Mouse (Mus musculus) gastrocnemius, postnatal 25 days (tissue): ENCODE measurements around the gene Gm11985. TPM values are rescaled to one million over a fixed set of nuclear protein-coding genes. Genes with fewer than 3 reads are reported as not detected.

Experiments used
- DNase-seq: peaks from one replicate; pipeline ENCODE4 v3.0.0; 2022
- total RNA-seq, 2 experiments: library from RNA; stranded (reverse); gene quantifications; 1 replicate in 1 of 2; 2 replicates in 1 of 2; pipeline ENCODE4 v1.2.3; 2021

Gm11985 gene
- total RNA-seq, 2 experiments from 2014 or later: not detected

DNA sequence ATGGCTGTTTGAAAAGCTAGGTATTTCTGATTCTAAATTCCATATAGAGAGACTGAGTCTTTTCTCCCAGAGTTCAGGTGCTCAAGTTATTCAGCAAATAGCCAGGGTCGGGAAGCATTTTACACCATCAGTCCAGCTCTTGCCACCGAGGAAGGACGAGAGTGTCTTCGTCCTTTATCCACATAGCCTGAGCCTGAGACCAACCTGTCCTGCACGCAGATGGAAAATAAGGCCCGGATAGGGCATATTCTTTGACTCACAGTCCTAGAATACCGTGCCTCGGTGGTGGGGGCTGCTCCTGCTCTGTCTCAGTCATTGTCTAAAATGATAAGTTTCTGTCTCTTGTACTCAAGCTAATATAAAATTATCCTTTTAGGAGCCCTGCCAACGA lies 12.0 kb upstream of the Gm11985 start:
- no peak for DNase-seq

DNA sequence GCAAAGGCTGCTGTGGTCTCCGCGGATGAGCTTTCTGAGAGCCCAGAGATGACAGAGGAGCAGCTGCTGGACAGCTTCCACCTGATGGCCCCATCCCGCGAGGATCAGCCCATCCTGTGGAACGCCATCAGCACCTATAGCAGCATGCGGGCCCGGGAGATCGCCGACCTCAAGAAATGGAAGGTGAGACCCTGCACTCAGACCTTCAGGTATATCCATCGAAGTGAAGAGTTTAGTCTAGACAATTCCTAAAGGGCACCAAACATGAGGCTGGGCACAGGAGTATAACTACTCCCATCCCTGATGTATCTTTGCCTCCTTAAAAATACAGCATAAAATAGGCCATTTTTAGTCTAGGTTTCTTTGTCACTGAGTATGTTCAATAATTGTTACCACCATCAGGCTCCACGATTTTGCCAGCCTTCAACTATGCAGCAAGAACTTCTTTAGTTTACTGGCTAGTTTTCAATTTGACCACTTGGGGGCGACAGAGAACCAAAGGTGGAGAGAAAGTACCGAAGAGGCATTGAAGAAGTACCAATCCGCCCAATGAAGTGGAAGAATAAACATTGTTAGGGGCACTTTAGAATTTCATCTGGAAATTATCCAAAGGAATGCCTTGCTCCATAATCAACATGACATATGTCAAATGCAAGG lies 11.5 kb upstream of the Gm11985 start:
- no peak for DNase-seq

DNA sequence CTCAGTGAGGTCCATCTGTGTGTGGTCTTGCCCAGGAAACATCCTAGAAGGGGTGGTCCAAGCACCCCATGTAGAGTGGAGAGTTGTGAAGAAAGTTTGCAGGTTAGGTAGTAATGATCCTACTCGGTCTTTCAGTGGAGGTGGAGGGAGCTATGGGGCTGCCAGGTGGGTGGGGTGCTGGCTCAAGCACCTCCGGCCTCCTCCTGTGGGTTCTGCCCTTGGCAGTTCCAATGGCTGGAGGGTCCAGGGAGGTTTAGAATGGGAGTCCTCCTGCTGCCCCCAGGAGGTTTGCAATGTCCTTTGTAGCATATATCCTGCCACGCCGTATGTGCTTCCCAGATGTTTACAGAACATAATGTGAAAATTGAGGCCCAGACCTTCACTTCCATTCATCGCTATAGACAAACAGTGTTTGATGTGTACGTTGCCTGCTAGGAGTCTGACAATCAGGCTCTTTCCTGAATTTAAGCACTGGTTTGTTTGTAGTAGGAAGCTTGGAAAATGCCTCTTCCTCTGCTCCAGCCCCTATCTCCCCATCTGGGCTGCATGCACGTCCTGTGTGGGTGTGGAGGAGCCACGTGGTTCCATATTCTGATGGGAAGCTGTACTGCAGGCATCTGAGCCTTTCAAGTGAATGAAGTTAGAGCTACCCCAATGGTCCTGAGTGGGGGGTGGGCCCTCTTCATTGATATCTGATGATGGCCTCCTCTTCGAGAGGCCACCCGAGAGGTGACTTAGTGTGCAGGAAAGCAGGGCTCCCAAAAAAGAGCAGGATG lies 10.3 kb upstream of the Gm11985 start:
- DNase-seq: no peak

DNA sequence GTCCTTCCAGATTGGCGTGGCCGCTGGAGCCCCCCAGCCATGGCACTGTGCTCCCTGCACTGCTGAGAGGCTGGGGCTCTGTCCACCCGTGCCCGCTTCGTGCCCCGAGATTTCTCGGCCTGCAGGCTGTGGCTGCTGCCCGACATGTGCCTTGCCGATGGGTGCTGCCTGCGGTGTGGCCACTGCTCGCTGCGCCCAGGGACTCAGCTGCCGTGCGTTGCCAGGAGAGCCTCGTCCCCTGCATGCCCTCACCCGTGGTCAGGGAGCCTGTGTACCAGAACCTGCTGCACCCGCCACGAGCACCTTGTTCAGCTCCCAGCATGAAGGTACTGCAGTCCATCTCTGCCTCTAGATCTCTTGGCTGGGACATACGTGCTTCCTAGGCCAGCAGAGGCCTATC lies 9.6 kb upstream of the Gm11985 start:
- no peak for DNase-seq

DNA sequence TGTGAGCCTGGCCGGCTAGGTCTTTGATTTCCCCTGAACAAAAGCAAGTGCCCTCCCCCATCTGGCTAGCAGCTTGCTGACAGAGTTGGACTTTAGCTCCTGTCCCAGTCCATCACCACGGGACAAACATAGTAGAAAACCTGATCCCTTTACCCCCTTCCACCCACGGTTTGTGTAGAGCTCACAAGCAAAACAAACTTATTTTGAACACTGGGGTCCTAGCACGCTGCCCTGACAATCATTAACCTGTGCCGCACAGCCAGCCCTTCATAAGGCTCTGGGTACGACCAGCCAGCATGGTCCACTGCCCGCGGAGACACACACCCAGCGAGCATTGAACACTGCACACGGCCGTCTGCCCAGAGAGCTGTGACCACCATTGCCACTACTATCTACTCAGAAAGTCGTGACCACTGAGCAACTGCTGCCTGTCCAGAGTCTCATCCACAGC lies 9.1 kb upstream of the Gm11985 start, which contains the start of gene Igfbp1:
TSS of gene Igfbp1 (plus strand) at position 292 of the 451 bp plus-strand sequence.
- DNase-seq: no peak

DNA sequence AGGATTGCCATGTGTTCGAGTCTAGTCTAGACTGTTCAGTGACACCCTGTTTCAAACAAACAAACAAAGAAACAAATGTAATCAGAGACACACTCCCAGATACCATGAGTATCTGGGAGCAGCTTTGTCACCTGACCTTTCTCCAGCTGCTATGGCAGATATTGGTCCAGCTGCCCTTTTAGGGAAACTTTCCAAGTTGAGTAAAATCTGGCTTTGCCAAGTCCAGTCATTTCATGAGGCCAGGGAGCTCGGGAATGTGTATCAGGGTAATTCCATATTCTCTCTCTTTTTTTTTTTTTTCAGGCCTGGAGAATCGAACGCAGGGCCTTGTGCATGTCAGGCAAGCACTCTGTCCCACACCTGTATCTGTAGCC lies 6.9 kb upstream of the Gm11985 start:
- DNase-seq: no peak

DNA sequence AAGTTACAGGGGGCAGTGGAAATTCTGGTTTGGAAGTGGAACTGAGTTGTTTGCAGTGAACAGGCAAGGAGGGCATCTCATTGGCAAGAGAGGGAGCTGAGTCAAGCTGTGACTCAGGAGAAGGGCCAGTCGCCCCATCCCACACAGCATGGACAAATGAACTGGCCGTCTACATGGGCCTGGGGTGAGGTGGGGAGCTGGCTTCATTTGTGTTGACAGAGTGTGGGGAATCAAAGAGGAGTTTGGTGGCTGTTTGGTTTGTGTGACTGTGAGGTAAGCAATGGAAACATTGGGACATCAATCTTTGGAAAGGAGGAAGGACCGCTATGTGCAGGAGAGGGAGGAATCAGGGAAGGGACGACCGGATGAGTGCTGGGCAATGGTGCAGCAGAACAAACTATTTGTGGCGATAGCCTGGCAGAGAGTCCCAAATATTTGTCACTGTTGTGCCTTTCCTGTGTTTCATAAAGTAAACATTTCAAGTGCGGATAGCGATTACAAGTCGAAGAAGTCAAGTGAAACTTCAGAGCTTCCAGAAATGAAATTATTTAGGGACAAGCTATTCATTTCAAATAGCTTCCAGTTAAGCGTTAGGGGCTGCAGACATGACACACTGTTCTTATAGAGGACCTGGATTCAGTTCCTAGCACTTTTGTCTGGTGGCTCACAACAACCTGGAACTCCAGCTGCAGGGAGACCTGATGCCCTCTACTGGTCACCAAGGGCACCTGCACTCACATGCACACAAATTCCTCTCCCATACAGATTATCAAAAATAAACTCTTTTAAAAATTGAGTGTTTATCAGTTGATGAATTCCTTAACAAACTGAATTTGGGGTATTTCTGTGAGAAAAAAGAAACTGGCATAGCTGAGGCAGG lies 6.3 kb upstream of the Gm11985 start:
- no peak for DNase-seq

DNA sequence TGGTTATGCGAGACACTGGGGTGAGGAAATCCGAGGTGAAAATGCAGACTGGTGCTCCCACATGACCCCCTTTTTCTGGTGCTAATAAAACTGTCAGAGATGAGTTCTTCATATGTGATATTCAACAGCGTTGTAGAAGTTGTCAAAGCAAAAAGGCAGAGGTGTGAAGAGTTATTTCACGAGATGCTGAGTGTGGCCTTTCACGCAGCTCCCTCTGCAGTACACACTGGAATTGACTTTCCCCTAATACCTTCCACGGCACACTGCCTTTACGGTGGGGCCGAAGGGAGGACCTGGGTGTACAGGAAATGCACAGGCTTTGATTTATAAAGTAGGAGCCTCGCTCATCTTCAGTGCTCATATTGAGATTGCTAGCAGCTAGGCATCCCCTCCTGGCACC lies 4.8 kb upstream of the Gm11985 start:
- DNase-seq: no peak

DNA sequence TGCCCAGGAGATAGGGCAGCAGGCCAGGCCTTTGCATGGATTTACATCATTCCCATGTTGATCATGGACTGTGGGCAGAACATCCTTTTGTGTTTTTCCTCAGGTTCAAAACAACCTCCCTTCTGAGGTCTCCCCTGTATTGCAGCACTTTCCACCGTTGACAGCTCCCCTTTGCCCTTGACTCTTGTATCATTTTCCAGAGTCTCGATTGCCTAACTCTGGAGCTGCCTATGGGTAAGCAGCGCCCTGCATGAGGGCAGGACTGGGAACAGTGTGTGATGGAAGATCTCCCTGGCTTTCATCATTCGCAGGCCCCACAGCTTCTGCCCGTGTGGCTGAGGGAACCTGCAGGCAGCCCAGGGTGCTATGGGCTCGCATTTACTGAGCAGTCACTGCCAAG lies 4.3 kb upstream of the Gm11985 start:
- DNase-seq: no peak

DNA sequence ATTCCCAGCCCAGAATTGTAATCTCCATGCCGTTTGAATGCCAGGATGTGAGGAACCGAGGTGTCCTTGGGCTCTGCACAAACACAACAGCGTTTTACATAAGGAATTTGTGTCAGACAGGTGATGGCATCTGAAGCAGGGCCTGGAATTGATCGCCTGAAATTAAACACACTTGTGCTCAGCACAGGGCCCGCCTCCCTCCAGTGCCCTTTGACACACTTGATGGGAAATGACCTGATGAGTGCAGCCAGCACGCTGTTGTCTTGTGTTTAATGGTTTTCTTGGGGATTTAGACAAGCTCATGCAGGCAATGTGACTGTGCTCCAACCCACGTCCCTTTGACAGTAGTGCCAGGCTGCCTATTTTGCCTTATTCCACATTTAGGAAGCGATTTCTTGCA lies 897 bp downstream of the Gm11985 start:
- DNase-seq: no peak

DNA sequence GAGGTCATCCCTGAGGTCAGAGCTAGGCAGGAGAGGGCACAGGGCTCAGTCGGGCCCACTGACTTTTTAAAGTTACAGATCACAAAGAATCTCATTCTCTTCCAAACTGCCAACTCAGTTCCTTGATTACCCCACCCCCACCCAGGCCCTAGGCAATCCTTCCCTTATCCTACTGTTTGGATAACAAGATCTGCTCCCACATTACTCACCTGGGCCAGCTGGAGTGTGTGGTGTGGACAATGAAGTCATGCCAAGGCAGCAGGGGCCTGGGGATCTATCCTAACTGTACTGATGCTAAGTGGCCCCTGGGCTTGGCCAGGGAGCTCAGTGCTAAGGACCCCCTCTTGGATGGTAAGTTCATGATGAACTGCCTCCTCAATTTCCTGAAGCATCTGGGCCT lies 3.9 kb downstream of the Gm11985 start:
- DNase-seq: no peak

DNA sequence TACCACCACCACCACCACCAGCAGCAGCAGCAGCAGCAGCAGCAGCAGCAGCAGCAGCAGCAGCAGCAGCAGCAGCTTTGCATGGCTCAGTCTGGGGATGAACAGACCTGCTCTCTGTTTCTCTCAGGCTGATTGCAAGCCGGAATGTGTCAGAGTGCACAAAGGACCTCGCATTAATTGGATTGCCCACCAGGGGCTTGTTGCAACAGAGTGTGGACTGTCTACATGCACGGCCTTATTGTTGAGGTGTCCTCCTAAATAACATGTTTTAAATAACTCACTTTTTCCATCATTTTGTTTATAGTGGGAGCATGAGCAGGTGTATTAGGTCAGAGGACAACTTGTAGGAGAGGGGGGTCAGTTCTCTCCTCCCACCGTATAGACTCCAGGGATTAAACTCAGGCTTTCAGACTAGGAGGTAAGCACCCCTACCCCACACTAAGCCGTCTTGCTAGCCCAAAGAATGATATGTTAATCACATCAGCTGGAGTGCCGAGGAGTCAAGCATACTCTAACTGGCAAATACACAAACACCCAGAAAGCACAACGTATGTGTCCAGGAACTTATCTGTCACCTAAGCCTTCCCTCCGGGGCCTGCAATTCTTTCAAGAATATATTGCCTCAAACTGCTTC lies 5.8 kb downstream of the Gm11985 start:
- DNase-seq: no peak

DNA sequence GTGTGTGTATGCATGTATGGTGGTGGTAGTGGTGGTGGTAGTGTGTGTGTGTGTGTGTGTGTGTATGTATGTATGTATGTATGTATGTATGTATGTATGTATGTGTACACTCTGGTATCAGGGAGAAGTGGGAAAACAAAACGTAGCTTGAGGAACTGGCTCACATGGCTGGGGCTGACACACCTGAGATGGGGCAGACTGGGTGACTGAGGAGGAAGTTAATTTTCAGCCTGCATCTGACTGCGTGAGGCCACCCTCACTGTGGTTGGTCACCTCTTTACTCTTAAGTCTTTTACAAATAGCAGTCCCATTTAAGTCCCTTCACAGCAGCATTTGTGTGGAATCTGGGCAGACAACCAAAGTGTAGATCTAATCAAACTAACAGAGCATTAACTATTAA lies 9.1 kb downstream of the Gm11985 start:
- DNase-seq: no peak

DNA sequence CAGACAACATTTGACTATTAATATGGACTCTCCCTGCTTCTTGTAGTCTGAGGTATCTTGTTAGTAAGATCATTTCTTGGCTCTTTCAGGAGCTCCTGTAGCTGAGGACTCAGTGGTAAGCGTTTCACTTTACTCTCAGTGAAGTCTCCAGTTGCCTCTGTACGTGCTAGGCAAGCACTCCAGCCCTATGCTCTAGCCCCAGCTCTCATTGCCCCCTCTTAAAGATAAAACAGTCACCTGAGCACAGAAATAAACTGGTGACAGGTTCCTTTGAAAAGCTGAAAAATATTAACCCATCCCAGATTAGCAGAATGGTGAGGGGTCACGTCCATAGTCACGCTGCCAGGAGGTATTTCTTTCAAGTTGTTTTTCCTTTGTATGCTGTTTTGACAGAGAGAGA lies 9.6 kb downstream of the Gm11985 start:
- DNase-seq: no peak

DNA sequence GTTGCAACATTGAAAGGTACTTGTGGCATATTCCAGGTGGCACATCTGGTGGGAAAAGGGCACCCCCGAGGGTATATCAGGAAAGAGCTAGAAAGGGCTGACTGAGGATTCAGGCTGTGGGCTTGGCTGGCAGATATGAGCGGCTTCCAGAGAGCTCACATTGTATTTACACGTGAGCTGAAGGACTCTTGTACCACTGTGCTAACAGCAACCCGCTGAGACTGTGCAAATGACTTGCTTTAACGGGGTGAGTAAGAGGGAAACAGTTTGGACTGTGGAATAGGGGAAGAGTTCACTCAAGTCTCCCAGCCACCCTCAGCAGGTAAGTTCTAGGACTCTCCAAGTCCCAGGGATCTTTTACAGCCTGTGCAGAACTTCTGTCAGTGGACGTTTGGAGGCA lies 14.7 kb downstream of the Gm11985 start:
- no peak for DNase-seq

DNA sequence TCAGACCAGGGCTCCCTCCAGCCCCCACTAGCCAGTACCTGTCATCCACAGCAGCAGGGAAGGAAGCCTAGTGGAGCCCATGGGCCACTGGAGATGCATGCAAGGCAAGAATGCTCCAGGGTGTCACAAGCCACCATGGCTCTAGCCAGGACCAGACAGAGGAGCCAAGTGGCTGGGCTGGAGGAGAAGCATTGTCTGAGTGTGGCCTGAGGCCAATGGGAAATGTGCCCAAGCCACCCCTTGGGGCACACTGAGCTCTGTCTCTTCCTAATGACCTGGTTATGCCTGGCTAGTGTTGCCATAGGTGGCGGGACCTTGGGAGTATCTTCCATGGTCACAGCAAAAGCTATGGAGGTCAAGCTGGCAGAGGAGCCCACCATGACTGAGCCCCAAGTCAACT lies 18.7 kb downstream of the Gm11985 start:
- DNase-seq: no peak

DNA sequence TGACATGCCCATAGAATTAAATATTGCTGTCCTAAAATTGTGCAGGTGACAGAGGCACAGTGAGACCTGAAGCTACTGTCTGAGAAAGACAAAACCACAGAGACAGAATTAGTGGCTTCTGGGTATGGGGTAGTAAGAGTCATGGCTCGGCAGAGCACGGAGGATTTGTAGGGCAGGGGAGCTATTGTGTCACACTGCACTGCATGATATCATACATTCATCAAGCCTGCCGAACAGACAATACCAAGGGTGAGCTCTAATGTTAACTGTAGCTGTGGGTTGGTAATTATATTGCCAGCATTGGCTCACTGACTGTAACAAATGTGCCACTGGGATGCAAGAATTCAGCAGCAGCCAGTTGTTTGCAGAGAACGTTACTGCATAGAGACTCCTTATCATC lies 24.0 kb downstream of the Gm11985 start:
- no peak for DNase-seq

DNA sequence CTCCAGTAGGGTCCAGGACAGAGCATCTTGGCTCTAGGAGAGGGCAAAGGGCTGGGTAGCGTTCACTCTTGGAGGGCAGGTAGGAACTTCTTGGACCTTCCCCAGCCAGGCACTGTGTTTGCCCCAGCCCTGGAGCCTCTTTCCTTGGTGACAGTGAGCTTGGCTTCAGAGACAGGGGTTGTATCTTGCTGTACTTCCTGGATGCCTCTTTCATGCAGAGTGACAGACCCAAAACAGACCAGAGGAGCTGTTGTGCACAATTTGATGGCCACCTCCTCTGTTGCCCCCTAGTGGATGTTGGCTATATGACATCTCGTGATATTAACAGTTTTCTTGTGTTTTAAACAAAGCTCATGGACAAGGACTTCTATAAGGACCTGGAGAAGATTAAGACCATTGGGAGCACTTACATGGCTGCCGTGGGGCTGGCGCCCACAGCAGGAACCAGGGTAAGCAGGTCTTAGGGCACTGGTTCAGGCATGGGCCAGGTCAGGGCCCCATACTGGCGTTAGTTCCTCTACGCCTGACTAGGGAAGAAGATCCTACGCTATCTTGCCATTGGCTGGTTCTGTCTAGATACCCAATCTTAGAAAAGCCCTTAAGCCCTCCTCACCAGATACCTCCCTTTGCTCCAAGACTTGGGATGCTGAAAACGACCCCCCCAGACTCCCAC lies 26.7 kb downstream of the Gm11985 start:
- DNase-seq: no peak

DNA sequence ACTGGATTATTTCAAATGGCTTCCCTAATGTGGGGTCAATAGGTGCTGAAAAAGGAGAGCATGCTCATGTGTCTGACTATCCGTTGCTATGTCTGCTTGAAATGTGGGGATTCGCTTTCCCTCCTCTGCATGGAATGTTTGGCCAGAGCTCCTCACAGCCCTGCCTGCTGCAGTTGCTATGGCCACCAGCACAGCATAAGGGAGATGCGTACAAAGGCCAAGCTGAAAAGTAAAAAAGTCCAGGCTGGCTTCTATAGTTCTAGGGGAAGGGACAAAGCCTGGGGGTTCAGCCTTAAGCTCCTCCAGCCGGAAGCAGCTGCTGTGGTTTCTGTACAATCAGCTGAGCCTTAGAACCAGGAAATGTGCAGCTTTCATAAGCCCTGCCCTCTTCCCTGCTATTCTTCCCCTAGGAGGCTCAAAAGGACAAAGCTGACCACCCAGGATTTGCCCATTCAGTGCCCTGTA lies 27.7 kb downstream of the Gm11985 start:
- DNase-seq: no peak

DNA sequence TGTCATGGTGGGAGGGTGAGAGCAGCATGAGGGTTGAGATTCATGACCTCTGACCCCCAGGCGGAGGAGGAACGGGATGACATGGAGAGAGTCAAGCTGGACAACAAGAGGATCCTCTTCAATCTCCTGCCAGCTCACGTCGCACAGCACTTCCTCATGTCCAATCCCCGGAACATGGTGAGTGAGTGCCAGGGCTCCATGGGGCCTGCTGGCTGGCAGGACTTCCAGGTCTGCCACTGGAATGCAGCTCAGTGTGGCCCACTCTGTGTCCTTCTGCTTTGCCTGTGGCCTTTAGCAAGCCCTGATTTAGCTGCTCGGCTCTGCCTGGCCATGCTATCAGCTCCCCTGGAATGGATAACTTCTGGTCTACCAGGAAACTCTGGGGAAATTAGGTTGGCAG lies 28.2 kb downstream of the Gm11985 start:
- DNase-seq: no peak

DNA sequence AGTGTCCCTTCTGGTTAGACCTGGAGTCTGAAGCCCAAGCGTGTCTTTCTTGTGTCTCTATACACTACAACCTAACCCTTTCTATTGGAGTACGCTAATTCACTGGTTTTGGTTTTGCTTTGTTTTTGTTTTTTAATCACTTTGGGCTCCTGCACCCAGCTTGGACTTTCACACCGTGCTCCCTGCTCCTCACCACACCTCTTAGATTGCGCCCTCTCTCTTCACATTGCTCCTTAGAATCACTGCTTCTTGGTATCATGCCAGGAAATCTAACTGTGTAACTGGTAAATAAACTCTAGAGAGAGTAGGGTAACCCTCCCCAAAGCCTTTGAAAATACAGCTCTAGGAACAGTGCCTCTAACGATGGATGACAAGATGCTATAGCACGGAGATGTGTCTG lies 30.2 kb downstream of the Gm11985 start:
- DNase-seq: no peak

DNA sequence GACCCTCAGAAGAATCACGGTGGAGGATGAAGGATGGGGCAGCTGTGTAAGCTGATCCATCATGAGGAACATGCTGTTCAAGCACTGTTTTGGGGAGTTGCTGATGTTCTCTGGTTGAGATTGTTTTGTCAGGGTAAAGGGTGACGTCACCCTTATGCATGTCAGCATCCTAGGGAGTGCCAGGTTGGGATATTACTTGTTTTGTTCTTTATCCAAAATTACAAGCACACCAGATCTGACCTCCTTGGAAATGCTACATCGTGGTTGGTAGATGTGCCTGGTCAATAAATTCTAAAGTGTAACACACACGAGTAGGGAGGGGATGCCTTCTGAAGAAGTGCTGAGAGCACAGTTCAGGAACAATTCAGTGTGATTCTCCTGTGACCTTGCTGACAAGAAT lies 31.9 kb downstream of the Gm11985 start:
- no peak for DNase-seq
